Mouse (Mus musculus) c-Kit-positive CD71-positive TER-119-negative erythroid progenitor cells, embryonic 14.5 days (primary cell): ENCODE data around the gene 2810006K23Rik.
"Not testable (repeated sequence)": the region's sequence is repeated elsewhere in the genome, so short reads cannot be mapped to it uniquely, and the experiment has no call there.

Experiments
- DNase-seq: peaks from one replicate; pipeline ENCODE4 v3.0.0-alpha.2; 2013; ENCODE audit warnings: low read depth

Gene 2810006K23Rik

GRCm38 (mm10) chr5:124327510-124328364 lies at the start of gene 2810006K23Rik, which contains the start of gene Mphosph9:
TSS of gene 2810006K23Rik (plus strand) at chr5:124328089.
TSS of gene Mphosph9 (minus strand) at chr5:124327972.
- DNase-seq, result peak; percentile 99

- no peak for DNase-seq
Measured at GRCm38 (mm10) chr5:124282854-124283253, 45.0 kb upstream of the 2810006K23Rik start.

- no peak for DNase-seq
Measured at GRCm38 (mm10) chr5:124284330-124284729, 43.6 kb upstream of the 2810006K23Rik start.

GRCm38 (mm10) chr5:124287616-124288247 lies 40.2 kb upstream of the 2810006K23Rik start:
- no peak for DNase-seq

GRCm38 (mm10) chr5:124290216-124290615 lies 37.7 kb upstream of the 2810006K23Rik start:
- DNase-seq, result no peak

GRCm38 (mm10) chr5:124293967-124294366 lies 33.9 kb upstream of the 2810006K23Rik start:
- DNase-seq, result no peak

- DNase-seq, result no peak
Measured at GRCm38 (mm10) chr5:124296475-124296874, 31.4 kb upstream of the 2810006K23Rik start.

GRCm38 (mm10) chr5:124299307-124299706 lies 28.6 kb upstream of the 2810006K23Rik start:
- peak; percentile 33 for DNase-seq

- DNase-seq, result no peak
Measured at GRCm38 (mm10) chr5:124300132-124300531, 27.8 kb upstream of the 2810006K23Rik start.

GRCm38 (mm10) chr5:124302853-124303252 lies 25.0 kb upstream of the 2810006K23Rik start:
- DNase-seq, result not testable (repeated sequence)

- DNase-seq, result no peak
Measured at GRCm38 (mm10) chr5:124309155-124309554, 18.7 kb upstream of the 2810006K23Rik start.

- DNase-seq, result no peak
Measured at GRCm38 (mm10) chr5:124310091-124310490, 17.8 kb upstream of the 2810006K23Rik start.

GRCm38 (mm10) chr5:124315498-124315897 lies 12.4 kb upstream of the 2810006K23Rik start:
- DNase-seq, result no peak

GRCm38 (mm10) chr5:124315941-124316340 lies 11.9 kb upstream of the 2810006K23Rik start:
- no peak for DNase-seq

GRCm38 (mm10) chr5:124317648-124318047 lies 10.2 kb upstream of the 2810006K23Rik start:
- DNase-seq, result peak; percentile 16

GRCm38 (mm10) chr5:124326829-124327228 lies 1.1 kb upstream of the 2810006K23Rik start:
- peak; percentile 20 for DNase-seq

- no peak for DNase-seq
Measured at GRCm38 (mm10) chr5:124330086-124330485, 2.2 kb downstream of the 2810006K23Rik start.

GRCm38 (mm10) chr5:124334392-124334791 lies 6.5 kb downstream of the 2810006K23Rik start:
- DNase-seq, result no peak

GRCm38 (mm10) chr5:124337103-124337502 lies 9.2 kb downstream of the 2810006K23Rik start:
- DNase-seq, result no peak

GRCm38 (mm10) chr5:124337909-124338308 lies 10.0 kb downstream of the 2810006K23Rik start:
- DNase-seq, result no peak

GRCm38 (mm10) chr5:124338791-124339190 lies 10.9 kb downstream of the 2810006K23Rik start:
- DNase-seq, result no peak

- not testable (repeated sequence) for DNase-seq
Measured at GRCm38 (mm10) chr5:124341753-124342339, 14.0 kb downstream of the 2810006K23Rik start.

GRCm38 (mm10) chr5:124342897-124343296 lies 15.0 kb downstream of the 2810006K23Rik start:
- no peak for DNase-seq
